29 mouse cellular contexts compared by ENCODE assay signal in the genomic region with DNA sequence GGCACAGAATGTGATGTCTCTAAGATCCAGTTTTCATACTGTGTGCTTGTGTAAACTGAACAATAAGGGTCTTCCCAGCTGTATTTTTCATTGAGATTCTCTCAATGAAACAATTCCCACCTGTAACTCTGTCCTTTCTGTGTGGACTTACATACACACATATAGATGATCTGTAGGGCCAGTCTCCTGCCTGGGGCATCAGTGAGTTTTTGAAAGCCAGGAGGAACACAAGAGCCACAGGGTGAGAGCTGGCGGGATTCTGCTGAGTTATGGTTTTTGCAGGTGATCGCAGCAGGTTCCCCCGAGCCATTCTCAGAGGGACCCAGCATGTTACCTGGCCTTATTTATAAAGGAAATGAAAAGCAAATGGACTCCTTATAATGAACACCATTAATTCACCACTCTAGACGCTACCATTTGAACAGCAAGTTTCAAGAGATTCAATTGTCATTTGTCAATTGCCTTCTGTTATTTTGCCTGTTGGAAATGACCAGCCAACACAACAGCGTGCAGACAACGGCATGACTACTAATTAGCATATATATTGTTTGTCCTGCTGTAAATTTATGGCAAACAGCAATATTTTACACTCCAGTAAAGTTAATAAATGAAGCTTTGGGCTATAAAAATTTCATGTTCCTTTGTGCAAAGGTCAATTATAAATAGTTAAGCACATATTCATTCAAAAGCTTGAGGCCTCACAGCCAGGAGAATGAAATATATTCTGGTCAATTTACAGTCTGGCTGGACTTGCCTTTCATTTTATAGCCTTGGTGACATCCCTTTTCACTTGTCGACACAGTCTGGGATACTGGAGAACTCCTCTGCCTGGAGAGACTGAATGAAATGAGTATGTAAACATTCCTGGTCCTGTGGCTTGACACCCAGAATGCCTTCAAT.
DNase-seq lines count a peak whose midpoint lies in the region; ATAC-seq lines count a peak whose summit lies in the region.
"Had no signal": no experiment of that assay in that cellular context is flagged by ENCODE, and none has a peak within 500 bp of the region (broad histone marks: within the 10 kb centered on the region; RNA-seq: fewer than 3 reads in every experiment).

No protein-coding gene starts in this region.

- no peak overlapping the region for H3K4me3 ChIP-seq in kidney, embryonic 16.5 days (ENCODE audit: low read length)
- H3K4me3 ChIP-seq in neural tube, embryonic 11.5 days (ENCODE audit: low read depth, low read length): no peak overlapping the region
- no peak overlapping the region for H3K4me3 ChIP-seq in neural tube, embryonic 13.5 days
- H3K4me3 ChIP-seq in heart, embryonic 12.5 days: no peak overlapping the region
- H3K4me3 ChIP-seq: embryonic facial prominence, embryonic 10.5 days; embryonic facial prominence, embryonic 13.5 days; erythroblast, embryonic 14.5 days; forebrain, embryonic 12.5 days; forebrain, embryonic 15.5 days; heart, embryonic 13.5 days; hindbrain, embryonic 12.5 days; hindbrain, embryonic 15.5 days had no signal

- no peaks in the 10 kb centered on the region for H3K36me3 ChIP-seq in kidney, embryonic 16.5 days (ENCODE audit: insufficient read depth, low read length)
- H3K36me3 ChIP-seq in neural tube, embryonic 11.5 days (ENCODE audit: control insufficient read depth, insufficient read depth, low read length): no peaks in the 10 kb centered on the region
- no peaks in the 10 kb centered on the region for H3K36me3 ChIP-seq in neural tube, embryonic 13.5 days
- no peaks in the 10 kb centered on the region for H3K36me3 ChIP-seq in heart, embryonic 12.5 days
- H3K36me3 ChIP-seq: embryonic facial prominence, embryonic 10.5 days; embryonic facial prominence, embryonic 13.5 days; forebrain, embryonic 12.5 days; forebrain, embryonic 15.5 days; G1E; heart, embryonic 13.5 days; hindbrain, embryonic 12.5 days; hindbrain, embryonic 15.5 days had no signal

- no peak overlapping the region for H3K4me2 ChIP-seq in kidney, embryonic 16.5 days (replicated peaks; ENCODE audit: low read depth, low read length)
- no peak overlapping the region for H3K4me2 ChIP-seq in neural tube, embryonic 11.5 days (ENCODE audit: low read depth)
- H3K4me2 ChIP-seq in neural tube, embryonic 13.5 days: no peak overlapping the region
- H3K4me2 ChIP-seq in heart, embryonic 12.5 days: no peak overlapping the region
- H3K4me2 ChIP-seq: embryonic facial prominence, embryonic 13.5 days; forebrain, embryonic 12.5 days; forebrain, embryonic 15.5 days; heart, embryonic 13.5 days; hindbrain, embryonic 12.5 days; hindbrain, embryonic 15.5 days had no signal

- H3K27ac ChIP-seq in kidney, embryonic 16.5 days (ENCODE audit: low read length): no peak overlapping the region
- no peak overlapping the region for H3K27ac ChIP-seq in neural tube, embryonic 11.5 days (ENCODE audit: low read depth, low read length)
- H3K27ac ChIP-seq in neural tube, embryonic 13.5 days (replicated peaks): no peak overlapping the region
- H3K27ac ChIP-seq in heart, embryonic 12.5 days (ENCODE audit: poor library complexity, severe bottlenecking): no peak overlapping the region
- H3K27ac ChIP-seq: embryonic facial prominence, embryonic 10.5 days; embryonic facial prominence, embryonic 13.5 days; forebrain, embryonic 12.5 days; forebrain, embryonic 15.5 days; heart, embryonic 13.5 days; hindbrain, embryonic 12.5 days; hindbrain, embryonic 15.5 days had no signal

- H3K27me3 ChIP-seq in kidney, embryonic 16.5 days (ENCODE audit: insufficient read depth, low read length): no peaks in the 10 kb centered on the region
- no peaks in the 10 kb centered on the region for H3K27me3 ChIP-seq in neural tube, embryonic 11.5 days (ENCODE audit: control insufficient read depth, insufficient read depth, low read length)
- no peaks in the 10 kb centered on the region for H3K27me3 ChIP-seq in neural tube, embryonic 13.5 days
- H3K27me3 ChIP-seq in heart, embryonic 12.5 days (replicated peaks): no peaks in the 10 kb centered on the region
- H3K27me3 ChIP-seq: CH12.LX; embryonic facial prominence, embryonic 13.5 days; forebrain, embryonic 12.5 days; forebrain, embryonic 15.5 days; heart, embryonic 13.5 days; hindbrain, embryonic 12.5 days; hindbrain, embryonic 15.5 days; Patski had no signal

- H3K4me1 ChIP-seq in kidney, embryonic 16.5 days (ENCODE audit: insufficient read depth, low read length): no peaks in the 10 kb centered on the region
- H3K4me1 ChIP-seq in neural tube, embryonic 11.5 days (ENCODE audit: control insufficient read depth, insufficient read depth, low read length): no peaks in the 10 kb centered on the region
- H3K4me1 ChIP-seq in neural tube, embryonic 13.5 days (replicated peaks): peaks cover 12% of the 10 kb centered on the region; the same call in 1 of the 2 replicates
- no peaks in the 10 kb centered on the region for H3K4me1 ChIP-seq in heart, embryonic 12.5 days (replicated peaks)
- H3K4me1 ChIP-seq: embryonic facial prominence, embryonic 10.5 days; embryonic facial prominence, embryonic 13.5 days; forebrain, embryonic 12.5 days; forebrain, embryonic 15.5 days; heart, embryonic 13.5 days; hindbrain, embryonic 15.5 days had no signal

- H3K9ac ChIP-seq in kidney, embryonic 16.5 days (replicated peaks; ENCODE audit: low read length): no peak overlapping the region
- H3K9ac ChIP-seq in neural tube, embryonic 11.5 days (ENCODE audit: low read length): no peak overlapping the region
- H3K9ac ChIP-seq in neural tube, embryonic 13.5 days: no peak overlapping the region
- H3K9ac ChIP-seq in heart, embryonic 12.5 days: no peak overlapping the region
- H3K9ac ChIP-seq: embryonic facial prominence, embryonic 13.5 days; forebrain, embryonic 12.5 days; forebrain, embryonic 15.5 days; heart, embryonic 13.5 days; hindbrain, embryonic 12.5 days; hindbrain, embryonic 15.5 days had no signal

- H3K9me3 ChIP-seq in kidney, embryonic 16.5 days (ENCODE audit: low read length): no peaks in the 10 kb centered on the region
- no peaks in the 10 kb centered on the region for H3K9me3 ChIP-seq in neural tube, embryonic 11.5 days (ENCODE audit: control insufficient read depth, low read length)
- H3K9me3 ChIP-seq in neural tube, embryonic 13.5 days: no peaks in the 10 kb centered on the region
- no peaks in the 10 kb centered on the region for H3K9me3 ChIP-seq in heart, embryonic 12.5 days (replicated peaks)
- H3K9me3 ChIP-seq: embryonic facial prominence, embryonic 10.5 days; embryonic facial prominence, embryonic 13.5 days; forebrain, embryonic 12.5 days; forebrain, embryonic 15.5 days; heart, embryonic 13.5 days; hindbrain, embryonic 12.5 days; hindbrain, embryonic 15.5 days had no signal

- peak; percentile 35; the same call in 1 of the 2 replicates for ATAC-seq in kidney, embryonic 16.5 days (ENCODE audit: low FRiP score, low TSS enrichment)
- peak; percentile 77 for ATAC-seq in neural tube, embryonic 11.5 days (ENCODE audit: insufficient read depth, low FRiP score, low TSS enrichment)
- peak; percentile 78 for ATAC-seq in neural tube, embryonic 13.5 days (ENCODE audit: low read depth)
- no peak for ATAC-seq in heart, embryonic 12.5 days (ENCODE audit: insufficient number of reproducible peaks, low FRiP score)
- ATAC-seq: forebrain, embryonic 15.5 days; Patski had no signal

- 50% methylated on average over 7 of the region's 7 CpGs for WGBS in kidney, embryonic 16.5 days
- 52% methylated on average over 7 of the region's 7 CpGs for WGBS in neural tube, embryonic 11.5 days
- 28% methylated on average over 7 of the region's 7 CpGs for WGBS in neural tube, embryonic 13.5 days
- 87% methylated on average over 7 of the region's 7 CpGs for WGBS in heart, embryonic 12.5 days

- DNase-seq in kidney, postnatal 4 days: no peak
- DNase-seq in neural tube, embryonic 11.5 days (ENCODE audit: low spot score): no peak
- no peak for DNase-seq in neural tube, embryonic 10.5 days (ENCODE audit: extremely low spot score, low spot score)
- no peak for DNase-seq in layer of hippocampus, postnatal 25 days (ENCODE audit: extremely low spot score in 1 of 2, low spot score in 1 of 2)
- DNase-seq: adrenal gland, postnatal 10 days; adrenal gland, postnatal 36 days; B cell, adult 2 months; cerebellum, adult 11 months; cerebellum, adult 9-11 months; cerebellum, postnatal 25 days; embryo, embryonic 11 days; gastrocnemius, postnatal 25 days; heart, adult 18-20 months; heart, postnatal 14 days; heart, postnatal 4 days had no signal
